Mouse (Mus musculus): ENCODE data around the gene Cfi. TPM values are rescaled to one million over a fixed set of nuclear protein-coding genes. Genes with fewer than 3 reads are reported as not detected.

Cfi gene
- polyA plus RNA-seq, 1 experiment from 2014 or later, result 0.51 TPM

- 0 out of 2 replicates have a peak, but pooled peaks cover 4% of the 10 kb centered on the region for H3K27me3 ChIP-seq
- H3K4me3 ChIP-seq, result peak overlapping the region; percentile 64
- no peaks in the 10 kb centered on the region for H3K9me3 ChIP-seq
- peak; percentile 62 for ATAC-seq (ENCODE audit: low FRiP score)
- no peaks in the 10 kb centered on the region for H3K36me3 ChIP-seq
- peaks cover 12% of the 10 kb centered on the region for H3K4me1 ChIP-seq (replicated peaks)
- peak overlapping the region; percentile 88 for H3K4me2 ChIP-seq
- peak overlapping the region; percentile 77 for H3K9ac ChIP-seq
- under 1% methylated on average over 25 of the region's 25 CpGs for WGBS
- peak overlapping the region; percentile 85 for H3K27ac ChIP-seq
These were observed 43.6 kb downstream of the Cfi start for GRCm38 (mm10) chr3:129879131-129879757.

GRCm38 (mm10) chr3:129879913-129880312 lies 44.2 kb downstream of the Cfi start:
- Histone ChIP-seq H3K9me3 (no peaks in the 10 kb centered on the region), H3K9ac (no peak overlapping the region), H3K4me3 (peak overlapping the region; percentile 64), H3K27ac (no peak overlapping the region), H3K36me3 (no peaks in the 10 kb centered on the region), H3K4me2 (peak overlapping the region; percentile 88), H3K27me3 (0 out of 2 replicates have a peak, but pooled peaks cover 4% of the 10 kb centered on the region), H3K4me1 (replicated peaks) (peaks cover 12% of the 10 kb centered on the region)
- ATAC-seq (ENCODE audit: low FRiP score), result no peak
- 86% methylated on average over 2 of the region's 2 CpGs for WGBS

DNA sequence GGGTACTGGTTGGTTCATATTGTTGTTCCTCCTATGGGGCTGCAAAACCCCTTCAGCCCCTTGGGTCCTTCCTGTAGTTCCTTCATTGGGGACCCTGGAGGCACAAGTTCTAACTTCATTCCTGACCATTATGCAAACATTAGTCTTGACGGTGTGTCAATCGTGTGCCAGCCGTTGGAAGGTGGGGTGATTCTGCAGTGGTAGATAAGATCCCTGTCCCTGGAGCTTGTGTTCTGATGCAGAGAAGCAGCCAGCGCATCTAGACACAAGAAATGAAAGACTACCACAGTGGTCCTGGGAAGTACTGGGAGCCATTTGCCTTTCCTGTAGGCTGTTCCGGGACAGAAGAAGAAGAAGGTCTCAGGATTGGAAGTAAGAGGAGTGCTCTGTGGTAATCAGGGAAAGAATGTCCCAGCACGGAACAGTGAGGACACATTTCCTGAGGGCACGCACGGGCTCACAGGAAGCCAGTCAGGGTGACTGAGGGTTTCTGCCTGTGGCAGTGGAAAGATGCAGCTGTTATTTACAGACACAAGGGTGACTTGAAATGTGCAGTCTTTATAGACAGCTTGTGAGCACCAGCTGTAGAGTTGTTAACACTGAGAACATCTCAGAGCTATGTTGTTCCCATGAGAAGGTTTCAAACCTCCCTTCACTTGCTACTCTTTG lies 45.4 kb downstream of the Cfi start:
- ATAC-seq (ENCODE audit: low FRiP score), result no peak
- Histone ChIP-seq H3K36me3 (no peaks in the 10 kb centered on the region), H3K4me1 (replicated peaks) (peaks cover 12% of the 10 kb centered on the region), H3K9me3 (no peaks in the 10 kb centered on the region), H3K27me3 (0 out of 2 replicates have a peak, but pooled peaks cover 4% of the 10 kb centered on the region), H3K27ac (no peak overlapping the region), H3K4me2 (no peak overlapping the region), H3K4me3 (no peak overlapping the region), H3K9ac (no peak overlapping the region)
- 90% methylated on average over 8 of the region's 8 CpGs for WGBS

DNA sequence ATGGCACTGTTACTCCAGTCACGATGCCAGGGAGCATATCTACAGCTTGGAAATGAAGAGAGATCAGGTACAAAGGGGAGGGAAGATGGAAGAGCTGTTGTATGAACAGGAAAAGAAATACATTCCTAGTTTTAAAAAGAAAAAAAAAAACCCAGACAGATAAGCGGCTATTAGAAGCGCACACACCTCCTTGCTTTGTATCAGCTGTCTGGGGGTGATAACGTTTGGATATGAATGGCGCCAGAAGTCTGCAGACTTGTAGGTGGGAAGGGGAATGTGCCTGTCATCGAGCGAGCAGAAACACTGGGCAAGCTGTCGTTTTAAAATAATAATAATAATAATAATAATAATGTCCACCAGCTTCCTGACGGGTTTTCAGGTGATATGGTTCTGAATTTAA lies 49.9 kb downstream of the Cfi start:
- H3K4me2 ChIP-seq, result no peak overlapping the region
- no peaks in the 10 kb centered on the region for H3K4me1 ChIP-seq (replicated peaks)
- no peaks in the 10 kb centered on the region for H3K9me3 ChIP-seq
- 90% methylated on average over 9 of the region's 9 CpGs for WGBS
- no peak for ATAC-seq (ENCODE audit: low FRiP score)
- H3K27ac ChIP-seq, result no peak overlapping the region
- H3K9ac ChIP-seq, result no peak overlapping the region
- H3K27me3 ChIP-seq, result no peaks in the 10 kb centered on the region
- peaks cover 7% of the 10 kb centered on the region for H3K36me3 ChIP-seq
- no peak overlapping the region for H3K4me3 ChIP-seq

- Histone ChIP-seq H3K9ac (no peak overlapping the region), H3K9me3 (no peaks in the 10 kb centered on the region), H3K4me1 (replicated peaks) (no peaks in the 10 kb centered on the region), H3K27ac (no peak overlapping the region), H3K27me3 (no peaks in the 10 kb centered on the region), H3K4me3 (no peak overlapping the region), H3K4me2 (no peak overlapping the region), H3K36me3 (peaks cover 14% of the 10 kb centered on the region)
- 92% methylated on average over 5 of the region's 5 CpGs for WGBS
- ATAC-seq (ENCODE audit: low FRiP score), result no peak
These were observed 50.7 kb downstream of the Cfi start for GRCm38 (mm10) chr3:129886430-129886829.

GRCm38 (mm10) chr3:129887779-129888517 lies 52.3 kb downstream of the Cfi start:
- Histone ChIP-seq H3K4me1 (replicated peaks) (no peaks in the 10 kb centered on the region), H3K9ac (no peak overlapping the region), H3K4me3 (no peak overlapping the region), H3K27me3 (no peaks in the 10 kb centered on the region), H3K36me3 (peaks cover 23% of the 10 kb centered on the region), H3K4me2 (no peak overlapping the region), H3K27ac (no peak overlapping the region), H3K9me3 (no peaks in the 10 kb centered on the region)
- WGBS, result 93% methylated on average over 13 of the region's 13 CpGs
- no peak for ATAC-seq (ENCODE audit: low FRiP score)

DNA sequence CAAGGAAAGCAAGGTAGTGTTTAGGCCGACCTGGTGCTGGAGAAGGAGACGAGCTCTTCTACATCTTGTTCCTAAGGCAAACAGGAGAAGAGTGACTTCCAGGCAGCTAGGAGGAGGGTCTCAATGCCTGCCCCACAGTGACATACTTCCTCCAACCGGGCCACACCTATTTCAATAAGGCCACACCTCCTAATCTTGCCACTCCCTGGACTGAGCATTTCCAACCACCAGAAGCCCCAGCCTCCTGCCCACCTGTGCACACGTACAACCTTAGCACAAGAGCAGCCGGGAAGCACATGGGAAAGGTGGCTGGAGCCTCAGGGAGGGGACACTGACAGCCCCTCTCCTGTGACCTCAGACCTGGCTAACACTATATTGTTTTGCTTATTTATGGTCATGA lies 56.3 kb downstream of the Cfi start:
- H3K4me1 ChIP-seq (replicated peaks), result no peaks in the 10 kb centered on the region
- peaks cover 41% of the 10 kb centered on the region for H3K36me3 ChIP-seq
- no peak overlapping the region for H3K4me3 ChIP-seq
- H3K9ac ChIP-seq, result no peak overlapping the region
- no peak overlapping the region for H3K4me2 ChIP-seq
- no peak overlapping the region for H3K27ac ChIP-seq
- H3K27me3 ChIP-seq, result no peaks in the 10 kb centered on the region
- ATAC-seq (ENCODE audit: low FRiP score), result no peak
- H3K9me3 ChIP-seq, result no peaks in the 10 kb centered on the region
- 86% methylated on average over 5 of the region's 5 CpGs for WGBS

DNA sequence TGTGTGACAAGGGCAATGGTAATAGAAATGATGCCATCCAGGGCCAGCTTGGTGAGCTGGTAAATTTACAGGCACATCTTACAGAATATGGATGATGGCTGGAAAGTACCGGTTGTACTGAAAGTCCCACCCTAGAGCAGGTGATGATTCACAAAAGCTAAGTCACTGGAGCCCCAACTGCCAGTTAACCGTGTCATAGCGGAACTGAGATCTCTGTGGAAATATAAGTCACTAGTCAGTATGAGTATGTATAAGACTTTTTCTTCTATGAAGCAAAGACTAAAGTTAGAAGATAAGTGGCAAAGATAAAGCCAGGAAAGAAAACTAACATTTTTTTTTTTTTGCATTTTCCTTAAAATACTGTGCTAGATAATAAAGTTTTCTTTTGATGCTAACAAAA lies 57.5 kb downstream of the Cfi start:
- peaks cover 41% of the 10 kb centered on the region for H3K36me3 ChIP-seq
- H3K4me3 ChIP-seq, result no peak overlapping the region
- H3K4me2 ChIP-seq, result no peak overlapping the region
- no peak overlapping the region for H3K9ac ChIP-seq
- no peaks in the 10 kb centered on the region for H3K9me3 ChIP-seq
- H3K4me1 ChIP-seq (replicated peaks), result no peaks in the 10 kb centered on the region
- H3K27ac ChIP-seq, result no peak overlapping the region
- no peaks in the 10 kb centered on the region for H3K27me3 ChIP-seq
- 95% methylated on average over 3 of the region's 3 CpGs for WGBS
- ATAC-seq (ENCODE audit: low FRiP score), result no peak

GRCm38 (mm10) chr3:129896591-129896990 lies 60.9 kb downstream of the Cfi start:
- WGBS, result 92% methylated on average over 6 of the region's 6 CpGs
- Histone ChIP-seq H3K27me3 (no peaks in the 10 kb centered on the region), H3K27ac (no peak overlapping the region), H3K9ac (no peak overlapping the region), H3K4me2 (no peak overlapping the region), H3K9me3 (no peaks in the 10 kb centered on the region), H3K4me1 (replicated peaks) (peaks cover 8% of the 10 kb centered on the region), H3K36me3 (peaks cover 27% of the 10 kb centered on the region), H3K4me3 (no peak overlapping the region)
- ATAC-seq (ENCODE audit: low FRiP score), result no peak

GRCm38 (mm10) chr3:129898886-129899285 lies 63.2 kb downstream of the Cfi start:
- Histone ChIP-seq H3K4me3 (no peak overlapping the region), H3K9me3 (no peaks in the 10 kb centered on the region), H3K27ac (no peak overlapping the region), H3K36me3 (peaks cover 14% of the 10 kb centered on the region), H3K4me1 (replicated peaks) (peaks cover 21% of the 10 kb centered on the region), H3K27me3 (no peaks in the 10 kb centered on the region), H3K9ac (no peak overlapping the region), H3K4me2 (no peak overlapping the region)
- 67% methylated on average over 4 of the region's 4 CpGs for WGBS
- no peak for ATAC-seq (ENCODE audit: low FRiP score)

GRCm38 (mm10) chr3:129901271-129901809 lies 65.7 kb downstream of the Cfi start, which contains the start of gene Casp6:
Casp6 (plus strand) TSS chr3:129901425.
- Histone ChIP-seq H3K4me3 (peak within 1 kb of the TSS; percentile 58), H3K9me3 (no peaks in the 10 kb centered on the region), H3K36me3 (peaks cover 5% of the 10 kb centered on the region; the same call in 1 of the 2 replicates), H3K27ac (peak within 1 kb of the TSS; percentile 40), H3K9ac (peak within 1 kb of the TSS; percentile 75), H3K4me2 (peak within 1 kb of the TSS; percentile 71), H3K27me3 (no peaks in the 10 kb centered on the region), H3K4me1 (replicated peaks) (peaks cover 21% of the 10 kb centered on the region)
- WGBS, result 1% methylated on average over 34 of the region's 34 CpGs
- ATAC-seq (ENCODE audit: low FRiP score), result peak; percentile 93

GRCm38 (mm10) chr3:129903369-129903768 lies 67.7 kb downstream of the Cfi start:
- no peak overlapping the region for H3K4me3 ChIP-seq

More at GRCm38 (mm10) chr3:129903369-129903768, 67.7 kb downstream of the Cfi start:
- Histone ChIP-seq H3K4me2 (no peak overlapping the region), H3K9me3 (no peaks in the 10 kb centered on the region), H3K27ac (no peak overlapping the region), H3K9ac (no peak overlapping the region), H3K36me3 (peaks cover 9% of the 10 kb centered on the region), H3K4me1 (replicated peaks) (peaks cover 21% of the 10 kb centered on the region), H3K27me3 (no peaks in the 10 kb centered on the region)
- ATAC-seq (ENCODE audit: low FRiP score), result no peak
- WGBS, result 95% methylated on average over 3 of the region's 3 CpGs

All from hindbrain, embryonic 13.5 days (tissue).